Mouse (Mus musculus) lung, embryonic 16.5 days (tissue): ENCODE data around the gene Rapgef4. TPM values are rescaled to one million over a fixed set of nuclear protein-coding genes. Genes with fewer than 3 reads are reported as not detected.

Experiments used
- ATAC-seq: fragments of 200-750 bp; cut with Nextera tagmentation; 2 replicates; pipeline ENCODE4 v1.8.0; 2017; ENCODE audit warnings: low read depth, mild to moderate bottlenecking, moderate library complexity
- H3K27ac ChIP-seq: fragments of 300-500 bp; sonication (generic); 2 replicates; pipeline ENCODE4 v1.5.1; 2014; ENCODE audit warnings: mild to moderate bottlenecking, control low read depth, low read length
- H3K27me3 ChIP-seq: fragments of 300-500 bp; sonication (generic); 2 replicates; pipeline ENCODE4 v1.6.1; 2014; ENCODE audit warnings: low read depth, low read length, mixed read lengths; ENCODE audit not compliant: control insufficient read depth, insufficient read depth
- H3K36me3 ChIP-seq: fragments of 300-500 bp; sonication (generic); 2 replicates; pipeline ENCODE4 v1.6.1; 2014; ENCODE audit warnings: low read length; ENCODE audit not compliant: control insufficient read depth, insufficient read depth
- H3K4me1 ChIP-seq: fragments of 300-500 bp; sonication (generic); replicated peaks from 2 replicates; pipeline ENCODE4 v1.6.1; 2014; ENCODE audit warnings: low read length, mixed read lengths; ENCODE audit not compliant: control insufficient read depth, insufficient read depth
- H3K4me2 ChIP-seq: fragments of 300-500 bp; sonication (generic); 2 replicates; pipeline ENCODE4 v1.6.1; 2014; ENCODE audit warnings: low read depth, low read length, control low read depth
- H3K4me3 ChIP-seq: fragments of 300-500 bp; sonication (generic); 2 replicates; pipeline ENCODE4 v1.5.1; 2014; ENCODE audit warnings: mild to moderate bottlenecking, low read length, control low read depth
- H3K9ac ChIP-seq: fragments of 300-500 bp; sonication (generic); 2 replicates; pipeline ENCODE4 v1.6.1; 2014; ENCODE audit warnings: low read length, control low read depth
- H3K9me3 ChIP-seq: fragments of 300-500 bp; sonication (generic); 2 replicates; pipeline ENCODE4 v1.6.1; 2016; ENCODE audit warnings: low read length; ENCODE audit not compliant: control insufficient read depth
- WGBS: fragments of 180-500 bp; shearing (Covaris S2); extraction: QIAGEN DNeasy Blood & Tissue Kit; methylation state at CpG from one replicate; pipeline ENCODE4 v1.1.7; 2014; 5-methylcytosine and 5-hydroxymethylcytosine counted together
- polyA plus RNA-seq: library from polyadenylated mRNA; unstranded; fragments of >200 nt; fragmentation: Nextera tagmentation; extraction: Ambion mirVana; gene quantifications from 2 replicates; pipeline ENCODE4 v1.2.1, GENCODE M21; 2015

The Rapgef4 gene
- polyA plus RNA-seq, 1 experiment from 2014 or later = 3.7 TPM

DNA sequence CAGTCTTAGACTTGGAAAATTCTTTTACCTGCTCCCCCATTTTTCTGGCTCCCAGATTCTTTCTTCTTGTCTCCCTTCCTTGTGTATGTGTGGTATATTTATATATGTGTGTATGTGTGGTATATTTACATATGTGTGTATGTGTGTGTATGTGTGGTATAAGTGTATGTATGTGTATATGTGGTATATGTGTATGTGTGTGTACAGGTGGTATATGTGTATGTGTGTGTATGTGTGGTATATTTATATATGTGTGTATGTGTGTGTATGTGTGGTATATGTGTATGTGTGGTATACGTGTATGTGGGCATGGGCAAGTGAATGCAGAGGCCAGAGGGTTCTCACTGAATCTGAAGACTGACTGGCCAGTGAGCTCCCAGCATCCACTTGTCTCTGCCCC is 310.1 kb downstream of the Rapgef4 start:
- Histone ChIP-seq H3K27me3 (no peaks in the 10 kb centered on the region), H3K9me3 (no peaks in the 10 kb centered on the region), H3K4me2 (no peak overlapping the region), H3K9ac (no peak overlapping the region), H3K4me3 (no peak overlapping the region), H3K4me1 (peaks cover 25% of the 10 kb centered on the region), H3K27ac (no peak overlapping the region), H3K36me3 (no peaks in the 10 kb centered on the region)
- WGBS = 87% methylated on average over 1 of the region's 1 CpGs
- ATAC-seq = no peak

DNA sequence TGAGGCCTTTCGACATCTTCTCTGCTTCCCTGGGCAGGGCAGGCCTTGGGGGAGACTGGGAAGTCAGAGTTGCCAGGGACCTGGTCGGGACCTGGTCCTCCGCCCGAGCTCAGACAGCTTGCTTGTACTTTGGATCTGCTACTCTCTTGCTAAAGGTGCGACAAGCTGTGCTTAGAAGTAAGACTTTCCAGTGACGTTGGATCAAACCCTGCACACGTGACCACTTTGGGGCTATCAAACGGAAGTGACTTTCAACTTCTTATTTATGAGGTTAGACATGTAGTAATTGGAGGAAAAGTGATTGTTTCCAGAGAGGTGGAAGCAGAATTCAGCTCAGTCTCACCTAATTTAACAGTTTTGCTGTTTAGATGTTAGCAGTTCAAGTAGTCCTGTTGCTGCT is 311.5 kb downstream of the Rapgef4 start:
- no peak overlapping the region for H3K4me3 ChIP-seq
- H3K27ac ChIP-seq = no peak overlapping the region
- peaks cover 28% of the 10 kb centered on the region for H3K4me1 ChIP-seq
- no peak overlapping the region for H3K4me2 ChIP-seq
- H3K36me3 ChIP-seq = no peaks in the 10 kb centered on the region
- H3K27me3 ChIP-seq = no peaks in the 10 kb centered on the region
- no peak overlapping the region for H3K9ac ChIP-seq
- ATAC-seq = no peak
- 77% methylated on average over 8 of the region's 8 CpGs for WGBS
- no peaks in the 10 kb centered on the region for H3K9me3 ChIP-seq

DNA sequence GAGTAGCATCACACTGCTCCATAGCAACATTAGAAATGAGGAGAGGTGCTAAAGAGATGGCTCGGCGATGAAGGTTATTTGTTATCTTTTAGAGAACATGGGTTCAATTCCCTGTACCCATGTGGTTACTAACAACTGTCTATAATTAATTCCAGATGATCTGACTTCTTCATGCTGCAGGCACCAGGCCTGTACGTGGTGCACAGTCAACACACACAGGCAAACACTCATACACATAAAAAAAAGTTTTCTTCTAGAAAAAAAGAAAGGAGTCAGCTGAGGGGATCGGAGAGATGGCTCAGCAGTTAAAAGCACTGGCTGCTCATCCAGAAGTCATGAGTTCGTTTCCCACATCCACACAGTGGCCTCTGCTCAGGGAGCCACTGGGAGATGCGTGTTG is 314.0 kb downstream of the Rapgef4 start:
- H3K27me3 ChIP-seq = no peaks in the 10 kb centered on the region
- H3K4me3 ChIP-seq = no peak overlapping the region
- WGBS = 77% methylated on average over 6 of the region's 6 CpGs
- H3K4me1 ChIP-seq = peaks cover 17% of the 10 kb centered on the region
- no peak overlapping the region for H3K4me2 ChIP-seq
- no peak for ATAC-seq
- H3K9ac ChIP-seq = no peak overlapping the region
- H3K36me3 ChIP-seq = peaks cover 2% of the 10 kb centered on the region
- H3K27ac ChIP-seq = no peak overlapping the region
- H3K9me3 ChIP-seq = no peaks in the 10 kb centered on the region

DNA sequence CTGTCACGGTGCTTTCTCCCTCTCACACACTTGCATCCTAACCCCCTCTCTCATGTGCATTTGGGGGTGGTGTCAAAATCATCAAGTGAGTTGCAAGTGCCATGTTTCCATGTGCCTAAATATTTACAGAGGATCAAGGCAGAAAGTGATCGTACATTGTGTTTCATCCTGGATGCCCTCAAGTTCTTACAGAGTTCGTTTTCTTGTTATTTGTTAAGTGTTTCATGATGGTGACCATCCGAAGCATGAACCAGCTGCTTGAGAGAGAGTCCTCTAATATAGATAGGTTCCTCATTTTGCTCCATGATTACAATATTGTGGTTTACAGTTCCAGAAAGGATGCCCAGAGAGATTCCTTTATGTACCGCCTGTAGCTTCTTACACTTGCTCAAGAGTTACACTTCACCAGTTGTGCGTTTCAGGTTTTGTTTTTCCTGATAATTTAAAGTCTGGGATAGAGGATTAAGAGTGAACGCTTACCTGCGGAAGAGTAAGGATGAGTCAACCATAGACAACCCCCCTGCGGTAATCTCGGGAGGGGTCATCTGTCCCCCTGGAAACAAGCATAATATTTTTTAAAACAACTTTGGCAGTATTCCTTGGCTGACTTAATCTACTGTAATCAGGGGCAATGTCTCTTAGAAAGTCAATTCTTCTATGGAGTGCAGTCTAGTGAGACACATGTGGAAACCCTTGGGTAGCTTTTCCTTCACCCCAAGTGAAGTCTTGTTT is 316.1 kb downstream of the Rapgef4 start:
- no peak for ATAC-seq
- no peaks in the 10 kb centered on the region for H3K27me3 ChIP-seq
- peak overlapping the region; percentile 82 for H3K27ac ChIP-seq
- H3K4me2 ChIP-seq = peak overlapping the region; percentile 44
- H3K9ac ChIP-seq = peak overlapping the region; percentile 45; the same call in 1 of the 2 replicates
- H3K4me3 ChIP-seq = no peak overlapping the region
- H3K36me3 ChIP-seq = peaks cover 2% of the 10 kb centered on the region
- no peaks in the 10 kb centered on the region for H3K9me3 ChIP-seq
- WGBS = 66% methylated on average over 10 of the region's 10 CpGs
- H3K4me1 ChIP-seq = peaks cover 17% of the 10 kb centered on the region

GRCm38 (mm10) chr2:72297716-72298082 is 316.7 kb downstream of the Rapgef4 start:
- 23% methylated on average over 10 of the region's 10 CpGs for WGBS
- ATAC-seq = peak; percentile 89
- Histone ChIP-seq H3K4me3 (peak overlapping the region; percentile 27), H3K9ac (peak overlapping the region; percentile 45; the same call in 1 of the 2 replicates), H3K4me1 (peaks cover 17% of the 10 kb centered on the region), H3K27me3 (no peaks in the 10 kb centered on the region), H3K4me2 (peak overlapping the region; percentile 44), H3K36me3 (peaks cover 2% of the 10 kb centered on the region), H3K9me3 (no peaks in the 10 kb centered on the region), H3K27ac (peak overlapping the region; percentile 82)

GRCm38 (mm10) chr2:72298406-72298805 is 317.4 kb downstream of the Rapgef4 start:
- peak; percentile 3; the same call in 1 of the 2 replicates for ATAC-seq
- Histone ChIP-seq H3K27ac (peak overlapping the region; percentile 82), H3K4me3 (no peak overlapping the region), H3K4me2 (peak overlapping the region; percentile 44), H3K9me3 (no peaks in the 10 kb centered on the region), H3K9ac (no peak overlapping the region), H3K36me3 (peaks cover 2% of the 10 kb centered on the region), H3K27me3 (no peaks in the 10 kb centered on the region), H3K4me1 (peaks cover 17% of the 10 kb centered on the region)
- WGBS = 48% methylated on average over 4 of the region's 4 CpGs

- WGBS = 66% methylated on average over 9 of the region's 9 CpGs
- H3K4me1 ChIP-seq = peaks cover 14% of the 10 kb centered on the region
- no peak for ATAC-seq
- H3K27ac ChIP-seq = no peak overlapping the region
- H3K9ac ChIP-seq = no peak overlapping the region
- no peaks in the 10 kb centered on the region for H3K27me3 ChIP-seq
- H3K9me3 ChIP-seq = no peaks in the 10 kb centered on the region
- peaks cover 10% of the 10 kb centered on the region for H3K36me3 ChIP-seq
- no peak overlapping the region for H3K4me3 ChIP-seq
- no peak overlapping the region for H3K4me2 ChIP-seq
Observed at GRCm38 (mm10) chr2:72301194-72301916, 320.3 kb downstream of the Rapgef4 start.

- 85% methylated on average over 7 of the region's 7 CpGs for WGBS
- no peak for ATAC-seq
- no peak overlapping the region for H3K27ac ChIP-seq
Observed at GRCm38 (mm10) chr2:72305738-72306137, 324.7 kb downstream of the Rapgef4 start.

More at GRCm38 (mm10) chr2:72305738-72306137, 324.7 kb downstream of the Rapgef4 start:
- Histone ChIP-seq H3K9me3 (no peaks in the 10 kb centered on the region), H3K4me2 (no peak overlapping the region), H3K36me3 (peaks cover 7% of the 10 kb centered on the region), H3K27me3 (no peaks in the 10 kb centered on the region), H3K4me3 (no peak overlapping the region), H3K9ac (no peak overlapping the region), H3K4me1 (peaks cover 8% of the 10 kb centered on the region)
